Mouse (Mus musculus) G1E-ER4 (cell line): ENCODE data around the gene Auh. TPM values are rescaled to one million over a fixed set of nuclear protein-coding genes. Genes with fewer than 3 reads are reported as not detected.

ENCODE experiments used
- GATA1 ChIP-seq: IDR thresholded peaks from one replicate; pipeline ENCODE4 v1.8.0; 2012; ENCODE audit warnings: low read length, inconsistent platforms
- polyA plus RNA-seq: library from polyadenylated mRNA; stranded (reverse); fragments of >175 nt; gene quantifications from 2 replicates; pipeline ENCODE4 v1.2.3, GENCODE M21; 2012

Gene Auh
- polyA plus RNA-seq, 1 experiment: 25.9 TPM

DNA sequence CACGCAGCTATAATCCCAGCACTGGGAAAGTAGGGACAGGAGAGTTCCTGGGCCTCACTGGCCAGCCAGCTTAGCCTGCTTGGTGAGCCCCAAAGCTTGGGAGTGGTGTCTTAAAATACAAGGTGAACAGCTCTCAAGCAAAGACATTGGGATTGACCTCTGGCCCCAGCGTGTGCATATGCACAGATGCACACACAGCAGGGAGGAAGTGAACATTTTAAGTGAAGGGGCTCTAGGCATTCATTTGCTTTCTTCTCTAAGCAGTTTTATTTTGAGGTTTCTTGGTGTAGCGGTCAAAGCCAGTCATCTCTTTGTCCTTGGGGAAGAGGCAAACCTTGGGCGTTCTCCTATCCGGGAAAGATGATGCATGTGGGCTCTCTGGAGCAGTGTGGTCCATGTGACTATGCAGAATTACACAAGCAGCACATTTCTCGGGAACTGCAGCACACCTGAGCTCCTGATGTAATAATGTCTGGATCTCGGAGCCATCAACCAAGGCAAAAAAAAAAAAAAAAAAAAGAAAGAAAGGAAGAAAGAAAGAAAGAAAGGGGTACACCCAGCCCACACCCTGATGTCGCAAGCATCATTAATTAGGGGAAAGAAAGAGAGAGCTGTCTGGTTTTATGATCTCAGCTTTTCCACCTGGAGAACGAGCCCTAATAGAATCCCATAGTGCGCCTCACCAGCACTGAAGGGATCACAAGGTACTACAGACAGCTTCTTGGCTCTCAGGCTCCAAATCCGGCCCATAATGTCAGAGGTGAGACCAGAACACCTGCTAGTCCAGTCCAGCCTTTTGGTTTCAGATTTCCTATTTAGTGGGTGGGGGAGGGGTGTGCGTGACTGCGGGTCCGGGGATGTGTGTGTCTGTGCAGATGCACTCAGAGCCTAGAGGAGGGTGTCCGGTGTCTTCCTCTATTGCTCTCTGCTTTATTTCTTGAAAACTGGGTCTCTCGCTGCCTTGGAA is 116.6 kb downstream of the Auh start:
- TF ChIP-seq GATA1: no peak

GRCm38 (mm10) chr13:52807722-52808121 is 121.8 kb downstream of the Auh start:
- no peak for TF ChIP-seq GATA1

DNA sequence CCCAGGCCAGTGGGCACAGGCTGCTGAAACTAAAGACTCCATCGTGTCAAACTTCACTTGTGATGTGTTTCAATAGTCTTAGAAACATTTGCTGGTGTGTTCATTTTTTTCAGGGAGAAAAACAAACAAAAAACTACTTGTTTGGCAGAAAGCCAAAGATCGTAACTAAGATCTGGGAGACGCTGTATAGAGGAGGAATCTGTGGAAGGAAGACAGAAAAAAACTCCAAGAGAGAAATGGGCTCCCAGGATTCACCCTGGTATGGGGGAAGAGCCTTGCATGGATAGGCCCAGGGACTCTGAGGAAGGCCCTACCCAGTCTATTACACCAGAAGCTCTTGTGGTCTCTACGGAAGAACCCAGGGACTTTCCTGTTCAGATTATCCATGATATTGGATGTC is 123.5 kb downstream of the Auh start:
- no peak for TF ChIP-seq GATA1

- TF ChIP-seq GATA1: no peak
Measured at GRCm38 (mm10) chr13:52805581-52805980, 123.9 kb downstream of the Auh start.

DNA sequence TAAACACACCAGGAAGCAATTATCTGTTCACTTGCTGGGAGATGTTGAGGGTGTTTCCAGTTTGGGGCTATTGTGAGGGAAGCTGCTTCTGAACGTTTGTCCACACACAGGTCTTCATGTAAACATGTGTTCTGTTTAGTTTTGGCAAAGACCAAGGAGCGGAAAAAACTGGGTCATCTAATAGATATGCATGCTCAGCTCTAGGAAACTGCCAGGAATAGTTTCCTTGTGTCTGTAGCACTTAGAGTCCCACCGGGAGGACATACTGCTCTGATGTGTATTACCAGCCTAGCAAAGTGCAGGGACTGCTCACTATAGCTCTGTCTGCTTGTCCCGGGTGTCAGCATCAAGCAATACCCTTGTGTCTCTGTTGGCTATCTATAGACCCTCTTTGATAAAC is 127.0 kb downstream of the Auh start:
- TF ChIP-seq GATA1: no peak

- no peak for TF ChIP-seq GATA1
Measured at GRCm38 (mm10) chr13:52800687-52801341, 128.7 kb downstream of the Auh start.

- no peak for TF ChIP-seq GATA1
Measured at GRCm38 (mm10) chr13:52800091-52800490, 129.4 kb downstream of the Auh start.

- TF ChIP-seq GATA1: no peak
Measured at GRCm38 (mm10) chr13:52794232-52794631, 135.2 kb downstream of the Auh start.

- no peak for TF ChIP-seq GATA1
Measured at GRCm38 (mm10) chr13:52793434-52793989, 136.0 kb downstream of the Auh start.

DNA sequence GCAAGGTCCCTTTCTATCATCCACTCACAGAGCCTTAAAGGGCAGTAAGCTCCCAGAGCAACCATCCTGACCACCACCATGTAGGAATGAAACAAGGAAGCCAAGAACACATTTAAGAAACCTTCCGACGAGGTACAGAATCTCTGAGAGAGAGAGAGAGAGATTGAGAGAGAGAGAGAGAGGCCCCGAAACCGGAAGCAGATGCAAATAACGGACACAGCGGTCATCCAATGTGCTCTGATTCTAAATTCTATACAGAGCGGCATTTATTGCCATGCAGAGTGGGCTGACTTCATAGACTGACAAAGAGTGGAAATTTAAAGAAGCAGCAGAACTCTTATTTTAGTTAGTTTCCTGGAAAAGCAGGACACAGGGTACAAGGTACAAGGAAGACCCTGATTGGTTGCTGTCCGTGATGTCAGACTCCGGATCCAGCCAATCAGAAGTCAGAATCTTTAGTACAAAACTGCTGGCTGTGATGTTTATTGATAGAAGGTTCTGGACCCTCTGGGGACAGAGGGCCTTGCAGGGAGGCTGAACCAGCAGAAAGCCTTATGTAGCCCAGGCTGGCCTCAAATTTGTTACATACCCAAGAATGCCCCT is 137.1 kb downstream of the Auh start:
- TF ChIP-seq GATA1: no peak

- TF ChIP-seq GATA1: no peak
Measured at GRCm38 (mm10) chr13:52790894-52791293, 138.6 kb downstream of the Auh start.

Other genes starting within 250 kb of the Auh start
- gene Nfil3, start 51.4 kb upstream of the Auh start, polyA plus RNA-seq: not detected in 2 replicates